Mouse (Mus musculus): ENCODE results near the gene Siah1a.

The Siah1a gene

GRCm38 (mm10) chr8:86745221-86745934 is at the start of gene Siah1a, which contains the start of gene Gm10638:
Gene Siah1a, minus strand, starts transcription at chr8:86745934.
Gene Gm10638, plus strand, starts transcription at chr8:86745699.
- peak; percentile 61 to 67 for DNase-seq

GRCm38 (mm10) chr8:86794716-86795115 is 49.0 kb upstream of the Siah1a start:
- DNase-seq = no peak

- no peak for DNase-seq
These were observed 45.8 kb upstream of the Siah1a start for GRCm38 (mm10) chr8:86791542-86791941.

- no peak for DNase-seq
These were observed 43.8 kb upstream of the Siah1a start for GRCm38 (mm10) chr8:86789576-86789975.

GRCm38 (mm10) chr8:86787891-86788420 is 42.2 kb upstream of the Siah1a start:
- no peak for DNase-seq

GRCm38 (mm10) chr8:86786498-86786897 is 40.8 kb upstream of the Siah1a start:
- no peak for DNase-seq

GRCm38 (mm10) chr8:86781094-86781493 is 35.4 kb upstream of the Siah1a start:
- DNase-seq = no peak

GRCm38 (mm10) chr8:86779207-86779606 is 33.5 kb upstream of the Siah1a start:
- no peak for DNase-seq

- no peak for DNase-seq
These were observed 24.4 kb upstream of the Siah1a start for GRCm38 (mm10) chr8:86769945-86770715.

GRCm38 (mm10) chr8:86768499-86768898 is 22.8 kb upstream of the Siah1a start:
- DNase-seq = peak in 1 of 2 experiments; percentile 8

- no peak for DNase-seq
These were observed 20.9 kb upstream of the Siah1a start for GRCm38 (mm10) chr8:86766548-86767211.

- DNase-seq = no peak
These were observed 19.9 kb upstream of the Siah1a start for GRCm38 (mm10) chr8:86765669-86766068.

- no peak for DNase-seq
These were observed 19.4 kb upstream of the Siah1a start for GRCm38 (mm10) chr8:86765155-86765554.

GRCm38 (mm10) chr8:86762806-86763205 is 17.1 kb upstream of the Siah1a start:
- no peak for DNase-seq

GRCm38 (mm10) chr8:86760746-86761145 is 15.0 kb upstream of the Siah1a start:
- no peak for DNase-seq

GRCm38 (mm10) chr8:86759090-86759491 is 13.4 kb upstream of the Siah1a start:
- DNase-seq = no peak

GRCm38 (mm10) chr8:86758651-86759050 is 12.9 kb upstream of the Siah1a start:
- no peak for DNase-seq

GRCm38 (mm10) chr8:86756948-86757733 is 11.4 kb upstream of the Siah1a start:
- peak; percentile 23 to 24 for DNase-seq

- no peak for DNase-seq
These were observed 4.1 kb upstream of the Siah1a start for GRCm38 (mm10) chr8:86749842-86750241.

- DNase-seq = peak; percentile 21 to 31
These were observed 777 bp upstream of the Siah1a start for GRCm38 (mm10) chr8:86746511-86746910.

GRCm38 (mm10) chr8:86745935-86746441 is 254 bp upstream of the Siah1a start:
- DNase-seq = peak; percentile 95 to 97

Measured in cerebellum, postnatal 36 days (tissue).